Comparison of ENCODE assay signal across 8 mouse cellular contexts in genomic region chr2:102399864-102400604, GRCm38 (mm10). TPM values are rescaled to one million over a fixed set of nuclear protein-coding genes. Genes with fewer than 3 reads are reported as not detected.
DNase-seq lines count a peak whose midpoint lies in the region; ATAC-seq lines count a peak whose summit lies in the region.

No protein-coding gene starts in this region.

- intact Hi-C loops in left cerebral cortex, postnatal 14 days (cut with DNase I), result loop anchor here (5.0 to 10.0 kb wide), 3 partner anchors 47 to 308 kb away; no protein-coding TSS in a partner anchor

- peak; percentile 66 for ATAC-seq in limb, embryonic 11.5 days (ENCODE audit: insufficient number of reproducible peaks, low FRiP score, low TSS enrichment, low read depth)

- WGBS in limb, embryonic 11.5 days, result 39% methylated on average over 48 of the region's 48 CpGs

- H3K9ac ChIP-seq in limb, embryonic 11.5 days (ENCODE audit: low read length), result peak overlapping the region; percentile 93

- H3K4me2 ChIP-seq in limb, embryonic 11.5 days (ENCODE audit: low read depth, severe bottlenecking), result peak overlapping the region; percentile 78

- H3K27me3 ChIP-seq in limb, embryonic 11.5 days (ENCODE audit: control insufficient read depth, insufficient read depth, low read length), result no peaks in the 10 kb centered on the region
- H3K27me3 ChIP-seq in splenic B cell, adult 2 months (ENCODE audit: control insufficient read depth, insufficient read depth, low read length, poor library complexity, severe bottlenecking), result no peaks in the 10 kb centered on the region

- peak overlapping the region; percentile 55 for H3K4me3 ChIP-seq in limb, embryonic 11.5 days (ENCODE audit: low read depth, low read length)

- H3K4me1 ChIP-seq in limb, embryonic 11.5 days (ENCODE audit: control insufficient read depth, insufficient read depth, low read length), result peaks cover 9% of the 10 kb centered on the region; the same call in 1 of the 2 replicates

- no peaks in the 10 kb centered on the region for H3K36me3 ChIP-seq in limb, embryonic 11.5 days (ENCODE audit: control insufficient read depth, insufficient read depth, low read length)
- no peaks in the 10 kb centered on the region for H3K36me3 ChIP-seq in splenic B cell, adult 2 months (ENCODE audit: control insufficient read depth, insufficient read depth, low read length, poor library complexity, severe bottlenecking)

- H3K9me3 ChIP-seq in limb, embryonic 11.5 days (ENCODE audit: control insufficient read depth, low read length), result no peaks in the 10 kb centered on the region

- DNase-seq in cerebellum, postnatal 10 days, result peak; percentile 10 to 25
- no peak for DNase-seq in cerebellum, adult 11 months
- DNase-seq in thymus, adult 18-20 months, result peak; percentile 2 to 15
- DNase-seq in thymus, postnatal 14 days, result no peak
- no peak for DNase-seq in limb, embryonic 11.5 days (ENCODE audit: low spot score)
- DNase-seq in splenic B cell, adult 2 months (ENCODE audit: low read depth, low spot score), result peak; percentile 7
- no peak for DNase-seq in left cerebral cortex, postnatal 14 days (ENCODE audit: low spot score in 2 of 2)
- no peak for DNase-seq in left cerebral cortex, adult 8-10 months (ENCODE audit: low spot score in 2 of 2)

- peak overlapping the region; percentile 91 for H3K27ac ChIP-seq in limb, embryonic 11.5 days (replicated peaks; ENCODE audit: low read depth, low read length)

RNA-seq across cellular contexts. Expression of gene Trim44, which starts 7.6 kb away (rescaled TPM):
- polyA plus RNA-seq in limb, embryonic 11.5 days (2014; fragmentation: Nextera tagmentation; extraction: Ambion mirVana), result 38.9 and 46.4 TPM in 2 replicates
- 100 to 1,000 TPM; 172 to 173 TPM for total RNA-seq in left cerebral cortex, postnatal 14 days (2021)
- 100 to 1,000 TPM; 175 to 199 (median 188) TPM for total RNA-seq in left cerebral cortex, adult 8-10 months (2022)

RNA-seq across cellular contexts. Expression of gene Fjx1, which starts 52.3 kb away (rescaled TPM):
- polyA plus RNA-seq in limb, embryonic 11.5 days (2014; fragmentation: Nextera tagmentation; extraction: Ambion mirVana), result 13.7 and 16.7 TPM in 2 replicates
- total RNA-seq in left cerebral cortex, postnatal 14 days (2021), result 10 to 100 TPM; 85.8 to 97.7 TPM
- 10 to 100 TPM; 49.7 to 56.2 (median 55.1) TPM for total RNA-seq in left cerebral cortex, adult 8-10 months (2022)

Comparison
In these comparisons a context has a peak if more than half of its experiments do, and no peak if none do; other contexts are left out.
1. DNase-seq: peak in cerebellum, postnatal 10 days (2 of 2), thymus, adult 18-20 months (2 of 2) and splenic B cell, adult 2 months (single experiment); none in cerebellum, adult 11 months (single experiment), thymus, postnatal 14 days (single experiment), limb, embryonic 11.5 days (single experiment), left cerebral cortex, postnatal 14 days (0 of 2) and left cerebral cortex, adult 8-10 months (0 of 2).